Mouse (Mus musculus) heart, adult 2 months (tissue): ENCODE results near the gene Egr2. TPM values are rescaled to one million over a fixed set of nuclear protein-coding genes. Genes with fewer than 3 reads are reported as not detected.
A peak's percentile ranks its signal among the peaks of the same experiment; 100 is the strongest.

Source experiments
- DNase-seq, 2 experiments: peaks; one replicate each; pipeline ENCODE4 v3.0.0; 2021
- H3K27ac ChIP-seq: fragments of 200-600 bp; 2 replicates; pipeline ENCODE4 v1.8.1; 2022
- H3K27me3 ChIP-seq: fragments of 200-500 bp; 2 replicates; pipeline ENCODE4 v1.6.1; 2012; ENCODE audit warnings: mild to moderate bottlenecking, low read length, inconsistent platforms, mixed read lengths; ENCODE audit not compliant: control insufficient read depth, insufficient read depth
- H3K36me3 ChIP-seq: fragments of 200-500 bp; 2 replicates; pipeline ENCODE4 v1.6.1; 2012; ENCODE audit warnings: low read length, inconsistent platforms; ENCODE audit not compliant: control insufficient read depth, insufficient read depth
- H3K4me1 ChIP-seq: fragments of 200-500 bp; 2 replicates; pipeline ENCODE4 v1.6.1; 2011; ENCODE audit warnings: low read length; ENCODE audit not compliant: control insufficient read depth, insufficient read depth
- H3K4me3 ChIP-seq: fragments of 200-600 bp; 2 replicates; pipeline ENCODE4 v1.8.1; 2022
- H3K79me2 ChIP-seq: fragments of 200-500 bp; replicated peaks from 2 replicates; pipeline ENCODE4 v1.6.1; 2012; ENCODE audit warnings: mild to moderate bottlenecking, inconsistent platforms, low read length, moderate library complexity, mixed read lengths; ENCODE audit not compliant: control insufficient read depth, insufficient read depth
- H3K9ac ChIP-seq: fragments of 200-500 bp; 2 replicates; pipeline ENCODE4 v1.6.1; 2012; ENCODE audit warnings: low read depth, mild to moderate bottlenecking, control low read depth, inconsistent platforms, low read length, mixed read lengths
- CTCF ChIP-seq: fragments of 200-600 bp; IDR thresholded peaks from 2 replicates; pipeline ENCODE4 v1.8.1; 2022; ENCODE audit warnings: antibody characterized with exemption, mild to moderate bottlenecking, moderate library complexity
- EP300 ChIP-seq: fragments of 200-500 bp; IDR thresholded peaks from 2 replicates; pipeline ENCODE4 v1.6.1; 2011; ENCODE audit warnings: low read depth, low read length, control low read depth; ENCODE audit not compliant: insufficient read depth
- POLR2A ChIP-seq: fragments of 200-500 bp; IDR thresholded peaks from 2 replicates; pipeline ENCODE4 v1.6.1; 2011; ENCODE audit warnings: mild to moderate bottlenecking, low read depth, low read length, control low read depth; ENCODE audit not compliant: insufficient read depth
- WGBS: fragments of 180-500 bp; shearing (Covaris S2); methylation state at CpG from one replicate; pipeline ENCODE4 v1.1.7; 2018; 5-methylcytosine and 5-hydroxymethylcytosine counted together
- intact Hi-C: fragments of 180-260 bp; cut with DNase I; formaldehyde crosslinking; loops from one replicate; pipeline ENCODE4 v1.15.1; 2025
- polyA plus RNA-seq: library from polyadenylated mRNA; depleted of rRNA; stranded (reverse); fragments of >200 nt; gene quantifications from 2 replicates; pipeline ENCODE4 v1.2.3, GENCODE M21; 2012
- total RNA-seq, 2 experiments: library from RNA; stranded (reverse); gene quantifications; 2 replicates each; pipeline ENCODE4 v1.2.3; 2021

Egr2 gene
- total and polyA plus RNA-seq, 3 experiments, result 0.32 to 2.7 (median 0.84) TPM

DNA sequence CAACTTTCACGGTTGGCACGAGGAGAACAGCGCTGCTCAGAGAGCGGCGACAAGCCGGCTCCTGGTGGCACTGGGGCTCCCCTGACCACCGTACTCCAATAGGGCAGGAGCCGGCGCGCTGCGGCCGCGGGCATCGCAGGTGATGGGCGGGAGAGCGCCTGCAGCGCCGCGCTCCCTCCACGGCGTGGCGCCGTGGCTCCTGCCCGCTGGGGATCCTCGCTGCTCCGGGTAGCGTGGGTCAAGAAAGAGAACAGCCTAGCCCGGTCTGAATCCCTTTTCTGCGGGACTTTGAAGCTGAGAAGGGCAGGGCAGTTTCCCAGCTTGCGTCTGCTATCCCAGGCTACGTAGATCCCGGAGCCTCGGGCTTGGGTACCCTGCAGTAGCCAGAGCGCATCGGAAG is 697 bp downstream of the Egr2 start:
- TF ChIP-seq CTCF (no peak; the same call in none of the 2 replicates), EP300 (peak; percentile 59; the same call in 1 of the 2 replicates)
- Histone ChIP-seq H3K36me3 (no peaks in the 10 kb centered on the region), H3K4me3 (peak overlapping the region; percentile 76), H3K27ac (no peak overlapping the region), H3K9ac (0 out of 2 replicates have a peak overlapping the region, but pooled peaks have one; percentile 33), H3K27me3 (peaks cover 13% of the 10 kb centered on the region; the same call in 1 of the 2 replicates), H3K79me2 (no peaks in the 10 kb centered on the region), H3K4me1 (no peaks in the 10 kb centered on the region)
- under 1% methylated on average over 35 of the region's 35 CpGs for WGBS
- intact Hi-C loops, result loop anchor here (1.0 to 5.0 kb wide), 5 partner anchors 193 to 736 kb away; no protein-coding TSS in a partner anchor
- peak; percentile 87 to 88 for DNase-seq

DNA sequence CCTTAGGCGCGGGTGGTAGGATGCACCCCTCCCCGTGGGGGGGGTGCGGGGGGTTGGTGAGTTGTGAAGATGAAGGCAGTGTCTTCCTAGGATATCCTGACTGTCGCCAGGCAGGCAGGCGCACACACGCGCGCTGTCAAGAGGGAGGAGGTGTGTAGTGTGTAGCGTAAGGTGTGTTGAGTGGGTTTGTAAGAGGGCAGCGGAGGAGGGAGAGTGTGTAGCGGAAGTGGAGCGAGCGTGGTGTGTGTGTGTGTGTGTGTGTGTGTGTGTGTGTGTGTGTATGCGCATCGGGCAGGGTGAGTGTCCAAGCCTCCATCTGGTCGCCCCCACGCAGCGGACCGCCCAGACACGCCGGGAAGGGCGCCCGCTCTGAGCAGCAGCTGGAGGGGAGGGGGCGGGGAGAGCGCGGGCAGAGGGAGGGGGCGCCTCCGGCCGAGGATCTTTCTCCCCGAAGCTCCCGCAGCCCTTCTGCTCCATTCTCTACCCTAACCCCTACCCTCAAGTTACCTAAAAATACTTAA is 1.4 kb downstream of the Egr2 start:
- H3K4me3 ChIP-seq, result peak overlapping the region; percentile 76
- H3K9ac ChIP-seq, result peak overlapping the region; percentile 20
- intact Hi-C loops, result loop anchor here (1.0 to 5.0 kb wide), 5 partner anchors 12 to 736 kb away; partner anchors contain the start of gene Ado
- TF ChIP-seq CTCF (no peak), EP300 (no peak), POLR2A (no peak)
- no peaks in the 10 kb centered on the region for H3K36me3 ChIP-seq
- no peaks in the 10 kb centered on the region for H3K4me1 ChIP-seq
- peaks cover 13% of the 10 kb centered on the region; the same call in 1 of the 2 replicates for H3K27me3 ChIP-seq
- DNase-seq, result peak; percentile 66 to 67
- H3K79me2 ChIP-seq, result no peaks in the 10 kb centered on the region
- WGBS, result 2% methylated on average over 31 of the region's 32 CpGs
- H3K27ac ChIP-seq, result peak overlapping the region; percentile 83

GRCm38 (mm10) chr10:67537151-67537994 is 2.1 kb downstream of the Egr2 start:
- 0 out of 2 replicates have a peak, but pooled peaks have one; percentile 16 for TF ChIP-seq EP300
- TF ChIP-seq CTCF, result no peak
- H3K4me3 ChIP-seq, result peak overlapping the region; percentile 76
- H3K79me2 ChIP-seq, result no peaks in the 10 kb centered on the region
- peak overlapping the region; percentile 83 for H3K27ac ChIP-seq
- no peaks in the 10 kb centered on the region for H3K36me3 ChIP-seq
- intact Hi-C loops, result loop anchor here (1.0 to 5.0 kb wide), 3 partner anchors 11 to 735 kb away; partner anchors contain the start of gene Ado
- DNase-seq, result peak; percentile 92 to 94
- H3K27me3 ChIP-seq, result peaks cover 13% of the 10 kb centered on the region; the same call in 1 of the 2 replicates
- H3K4me1 ChIP-seq, result no peaks in the 10 kb centered on the region
- under 1% methylated on average over 51 of the region's 51 CpGs for WGBS
- H3K9ac ChIP-seq, result peak overlapping the region; percentile 81

DNA sequence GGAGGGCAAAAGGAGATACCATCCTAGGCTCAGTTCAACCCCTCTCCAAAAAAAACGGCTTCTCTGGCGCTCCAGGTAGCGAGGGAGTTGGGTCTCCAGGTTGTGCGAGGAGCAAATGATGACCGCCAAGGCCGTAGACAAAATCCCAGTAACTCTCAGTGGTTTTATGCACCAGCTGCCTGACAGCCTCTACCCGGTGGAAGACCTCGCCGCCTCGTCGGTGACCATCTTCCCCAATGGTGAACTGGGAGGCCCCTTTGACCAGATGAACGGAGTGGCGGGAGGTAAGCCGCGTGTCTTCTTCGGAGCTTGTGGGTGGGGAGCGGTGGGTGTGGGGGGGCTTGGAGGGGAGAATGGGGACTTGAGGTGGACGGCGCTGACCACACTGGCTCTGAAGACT is 2.8 kb downstream of the Egr2 start:
- peak; percentile 19 to 34 for DNase-seq
- WGBS, result under 1% methylated on average over 19 of the region's 19 CpGs

GRCm38 (mm10) chr10:67538585-67539400 is 3.5 kb downstream of the Egr2 start:
- Histone ChIP-seq H3K9ac (no peak overlapping the region), H3K36me3 (no peaks in the 10 kb centered on the region), H3K27me3 (peaks cover 13% of the 10 kb centered on the region; the same call in 1 of the 2 replicates), H3K79me2 (no peaks in the 10 kb centered on the region), H3K4me1 (no peaks in the 10 kb centered on the region), H3K4me3 (peak overlapping the region; percentile 76), H3K27ac (no peak overlapping the region)
- TF ChIP-seq EP300, result no peak
- TF ChIP-seq POLR2A, result no peak
- no peak for TF ChIP-seq CTCF
- intact Hi-C loops, result loop anchor here (2.0 to 5.0 kb wide), 2 partner anchors 222 to 734 kb away; no protein-coding TSS in a partner anchor
- 2% methylated on average over 50 of the region's 50 CpGs for WGBS
- peak; percentile 26 to 43 for DNase-seq

More for the DNA sequence above, 2.8 kb downstream of the Egr2 start:
- Histone ChIP-seq H3K27ac (no peak overlapping the region), H3K4me3 (peak overlapping the region; percentile 76), H3K79me2 (no peaks in the 10 kb centered on the region), H3K27me3 (peaks cover 13% of the 10 kb centered on the region; the same call in 1 of the 2 replicates), H3K36me3 (no peaks in the 10 kb centered on the region), H3K9ac (no peak overlapping the region), H3K4me1 (no peaks in the 10 kb centered on the region)
- no peak for TF ChIP-seq POLR2A
- no peak for TF ChIP-seq EP300
- no peak for TF ChIP-seq CTCF
- intact Hi-C loops, result loop anchor here (2.0 to 5.0 kb wide), 2 partner anchors 223 to 734 kb away; no protein-coding TSS in a partner anchor
